Comparison of ENCODE assay signal across 18 mouse cellular contexts in genomic region chr1:62333016-62333415, GRCm38 (mm10).
"Had no signal": no experiment of that assay in that cellular context is flagged by ENCODE, and none has a peak within 500 bp of the region (broad histone marks: within the 10 kb centered on the region; RNA-seq: fewer than 3 reads in every experiment).

No protein-coding gene starts in this region.

- ATAC-seq: intestine, embryonic 16.5 days; liver, embryonic 12.5 days; lung, postnatal 0 days had no signal

- H3K9ac ChIP-seq: limb, embryonic 13.5 days; liver, embryonic 12.5 days; liver, embryonic 15.5 days; neural tube, embryonic 12.5 days; neural tube, embryonic 15.5 days had no signal

- DNase-seq: kidney, adult 18-20 months; kidney, adult 9 months; kidney, postnatal 14 days; layer of hippocampus, adult 9-11 months; liver; lung, adult 2 months; thymus, adult 18-20 months; thymus, postnatal 36 days had no signal

- H3K4me3 ChIP-seq: layer of hippocampus, adult 2 months; limb, embryonic 10.5 days; limb, embryonic 13.5 days; liver, embryonic 12.5 days; liver, embryonic 15.5 days; neural tube, embryonic 12.5 days; neural tube, embryonic 15.5 days had no signal

- H3K27me3 ChIP-seq: limb, embryonic 13.5 days; liver, embryonic 12.5 days; liver, embryonic 15.5 days; neural tube, embryonic 12.5 days; neural tube, embryonic 15.5 days had no signal

- H3K27ac ChIP-seq: layer of hippocampus, adult 2 months; limb, embryonic 10.5 days; limb, embryonic 13.5 days; liver, embryonic 12.5 days; liver, embryonic 15.5 days; macrophage; neural tube, embryonic 12.5 days; neural tube, embryonic 15.5 days had no signal

- H3K9me3 ChIP-seq: limb, embryonic 10.5 days; limb, embryonic 13.5 days; liver, embryonic 12.5 days; liver, embryonic 15.5 days; neural tube, embryonic 12.5 days; neural tube, embryonic 15.5 days had no signal

- H3K36me3 ChIP-seq: limb, embryonic 10.5 days; limb, embryonic 13.5 days; liver, embryonic 12.5 days; liver, embryonic 15.5 days; neural tube, embryonic 12.5 days; neural tube, embryonic 15.5 days had no signal

- H3K4me2 ChIP-seq: limb, embryonic 13.5 days; liver, embryonic 12.5 days; liver, embryonic 15.5 days; neural tube, embryonic 12.5 days; neural tube, embryonic 15.5 days had no signal

- H3K4me1 ChIP-seq: limb, embryonic 13.5 days; liver, embryonic 12.5 days; liver, embryonic 15.5 days; neural tube, embryonic 12.5 days; neural tube, embryonic 15.5 days had no signal
